Mouse (Mus musculus) CH12.LX (cell line): ENCODE data around the gene Uvrag.

Experiments
- CTCF ChIP-seq, 2 experiments: IDR thresholded peaks in 1 of 2; conservative IDR thresholded peaks in 1 of 2; 2 replicates each; pipeline ENCODE4 v1.5.1; 2011 to 2012; ENCODE audit warnings: low read depth in 2 of 2, low read length in 2 of 2, improper control_type of control experiment in 1 of 2, inconsistent platforms in 1 of 2, mild to moderate bottlenecking in 1 of 2, moderate library complexity in 1 of 2
- E2F4 ChIP-seq: IDR thresholded peaks from 2 replicates; pipeline ENCODE4 v1.6.1; 2011; ENCODE audit warnings: low read depth, low read length, improper control_type of control experiment; ENCODE audit not compliant: insufficient replicate concordance
- POLR2A ChIP-seq: IDR thresholded peaks from 2 replicates; pipeline ENCODE4 v1.6.1; 2011; ENCODE audit warnings: low read depth, mild to moderate bottlenecking, improper control_type of control experiment, low read length
- ZMIZ1 ChIP-seq: IDR thresholded peaks from 2 replicates; pipeline ENCODE4 v1.6.1; 2012; ENCODE audit warnings: low read depth, mild to moderate bottlenecking, inconsistent platforms, low read length, improper control_type of control experiment

DNA sequence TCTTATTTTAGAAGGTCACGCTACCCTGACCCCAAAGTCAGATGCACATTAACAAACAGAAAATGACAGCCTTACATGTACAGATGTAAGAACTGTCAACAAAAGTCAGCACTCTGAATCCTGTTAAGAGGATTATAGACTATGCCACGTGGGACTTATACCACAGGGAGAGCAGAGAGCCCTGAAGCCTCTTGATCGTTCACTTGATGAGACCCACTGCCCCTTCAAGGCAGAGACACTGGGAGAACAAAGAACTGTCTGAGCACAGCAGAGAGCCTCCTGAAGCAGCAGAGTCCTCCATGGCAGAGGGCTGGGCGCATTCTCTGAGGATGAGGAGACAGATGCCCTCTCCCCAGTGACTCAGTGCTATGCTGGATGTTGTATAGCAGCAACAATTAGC lies 166.4 kb downstream of the Uvrag start:
- TF ChIP-seq POLR2A, result no peak
- TF ChIP-seq ZMIZ1, result no peak
- no peak for TF ChIP-seq CTCF (conservative IDR thresholded peaks at IDR 0.05 in 1 of 2, IDR thresholded peaks at IDR 0.05 in 1 of 2; ENCODE audit: low read depth in 2 of 2, low read length in 2 of 2)
- TF ChIP-seq E2F4, result no peak
